Mouse (Mus musculus): ENCODE measurements at regions not wholly inside any gene's neighbourhood (a gene's known extent, or its start where the extent isn't known, plus 50 kb on each side); places are given as distances from the start of the nearest gene placed in this dataset.

DNA sequence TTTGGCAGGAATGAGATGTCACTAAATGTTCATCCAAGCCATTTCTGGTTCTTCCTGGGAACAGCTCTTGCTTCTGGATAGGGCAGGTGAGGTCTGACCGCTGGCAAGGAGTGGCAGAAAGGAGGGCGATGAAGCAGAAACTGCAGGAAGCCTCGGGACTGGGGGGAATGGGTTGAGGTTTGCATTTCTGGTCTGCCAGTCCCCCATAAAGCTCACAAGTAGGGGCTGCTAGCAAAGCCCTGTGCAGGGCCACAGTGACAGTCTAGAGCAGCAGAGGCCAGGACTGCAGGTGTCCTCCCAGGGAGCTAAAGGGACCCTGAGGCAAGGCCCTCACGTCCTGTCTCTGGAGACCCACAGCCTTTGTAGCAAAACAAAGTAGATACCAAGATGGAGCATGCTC lies 280.7 kb downstream of the Uaca start:
- DNase-seq (ENCODE audit: low spot score) = no peak
- intact Hi-C loops (cut with DNase I) = no loop called here

DNA sequence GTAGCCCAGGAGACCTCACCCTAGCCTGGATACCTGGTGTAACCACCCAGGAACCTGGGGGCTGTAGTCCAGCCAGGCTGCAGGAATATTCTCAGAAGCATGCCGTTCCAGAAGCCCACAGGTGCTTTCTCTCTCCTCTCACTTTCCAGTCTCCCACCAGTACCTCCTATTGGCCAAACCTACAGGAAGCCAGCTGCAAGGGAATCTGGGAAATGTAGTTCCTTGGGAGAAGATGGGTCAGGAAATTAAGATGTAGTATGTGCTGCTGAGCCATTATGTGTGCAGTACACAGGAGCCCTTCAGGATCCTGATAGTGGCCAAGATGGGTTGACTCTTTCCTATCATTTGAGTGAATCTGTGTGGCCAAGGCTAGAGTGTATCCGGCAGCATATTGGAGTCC lies 282.8 kb downstream of the Uaca start:
- intact Hi-C loops (cut with DNase I) = no loop called here
- DNase-seq (ENCODE audit: low spot score) = no peak

DNA sequence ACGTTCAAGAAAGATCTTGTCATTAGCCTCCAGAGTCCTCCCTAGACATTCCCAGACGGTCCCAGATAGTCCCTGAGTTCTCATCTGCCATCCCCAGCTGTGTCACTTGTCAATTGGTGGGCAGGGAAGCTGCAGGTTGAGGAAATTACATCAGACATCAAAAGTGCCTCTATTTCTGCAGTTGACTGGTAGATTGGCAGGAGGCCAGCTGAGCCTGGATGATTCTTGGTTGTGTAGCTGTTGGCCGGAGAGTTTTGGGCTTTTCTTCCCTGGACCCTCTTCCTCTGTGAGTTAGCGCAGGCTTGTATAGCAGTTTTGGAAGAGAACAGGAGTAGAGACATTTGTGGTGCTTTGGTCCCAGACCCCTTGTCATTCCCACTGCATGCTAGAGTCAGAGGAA lies 283.5 kb downstream of the Uaca start:
- no peak for DNase-seq (ENCODE audit: low spot score)
- intact Hi-C loops (cut with DNase I) = no loop called here

DNA sequence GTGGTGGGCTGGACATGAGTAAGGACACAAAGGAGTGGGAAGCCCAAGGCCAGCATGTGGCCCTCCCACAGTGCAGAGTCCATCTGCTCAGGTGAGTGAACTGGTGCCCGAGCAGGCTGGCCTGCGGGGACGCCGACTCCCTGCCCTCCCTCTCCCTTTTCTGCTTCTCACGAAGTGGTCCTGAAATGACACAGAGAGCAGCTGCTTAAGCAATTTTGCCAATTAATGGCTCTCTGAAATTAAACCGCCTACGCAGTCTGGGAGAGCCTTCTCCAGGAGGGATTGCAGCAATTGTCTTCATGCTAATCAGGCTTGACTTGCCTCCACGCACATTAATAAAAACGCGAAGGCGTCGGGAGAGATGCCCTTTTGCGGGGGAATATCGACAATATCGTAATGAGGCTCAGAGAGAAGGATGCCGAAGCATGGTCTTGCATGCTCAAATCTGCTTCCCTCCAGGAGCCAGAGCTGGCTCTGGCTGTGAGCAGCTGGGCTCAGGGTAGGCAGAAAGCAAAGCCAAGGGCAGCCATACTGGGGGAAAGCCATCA lies 287.2 kb downstream of the Uaca start:
- intact Hi-C loops (cut with DNase I) = no loop called here
- no peak for DNase-seq (ENCODE audit: low spot score)

DNA sequence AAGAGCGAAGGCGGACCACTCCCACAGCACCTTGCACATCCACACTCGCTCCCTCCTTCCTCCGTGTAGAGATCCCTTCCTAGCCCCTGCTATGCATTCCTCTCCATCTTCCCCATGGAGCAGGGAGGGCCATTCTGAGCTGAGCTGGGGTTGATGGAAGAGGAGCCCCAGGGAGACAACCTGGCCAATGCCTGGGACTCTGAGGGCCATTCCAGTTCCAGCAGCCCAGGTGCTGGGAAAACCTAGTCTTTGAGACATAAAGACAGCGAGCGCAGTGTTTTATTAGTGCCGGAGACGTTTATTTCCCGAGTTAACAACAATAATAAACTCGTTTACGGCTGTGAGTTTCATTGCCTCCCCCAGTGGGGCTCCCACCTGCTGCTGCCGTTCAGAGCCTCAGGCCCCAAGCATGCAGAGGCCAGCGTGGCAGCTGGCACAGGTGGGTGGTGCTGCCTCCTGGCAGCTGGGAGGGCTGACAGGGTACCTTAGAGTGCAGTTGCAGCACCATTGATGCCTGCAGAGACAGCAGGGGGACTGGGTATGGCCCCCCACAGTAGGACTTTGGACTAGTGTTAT lies 287.4 kb upstream of the Tle3 start:
- intact Hi-C loops (cut with DNase I) = no loop called here
- no peak for DNase-seq (ENCODE audit: low spot score)

DNA sequence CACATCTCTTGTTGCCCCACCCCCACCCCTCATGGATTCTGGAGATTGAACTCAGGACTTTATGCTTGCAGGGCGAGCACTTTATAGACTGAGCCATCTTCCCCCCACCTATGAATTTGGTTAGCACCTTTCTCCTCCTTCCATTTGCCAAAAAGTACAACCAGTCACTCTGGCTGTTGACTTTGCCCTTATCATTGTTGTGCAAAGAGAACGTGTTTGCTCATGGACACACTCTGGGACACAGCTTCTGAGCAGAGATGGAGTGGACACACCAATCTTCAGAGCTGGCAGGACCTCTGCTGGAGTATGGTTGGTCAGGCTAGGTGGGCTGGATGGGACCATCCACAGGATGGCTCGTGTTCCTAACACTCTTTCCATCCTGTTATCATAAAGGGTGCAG lies 285.1 kb upstream of the Tle3 start:
- no peak for DNase-seq (ENCODE audit: low spot score)
- intact Hi-C loops (cut with DNase I) = no loop called here

DNA sequence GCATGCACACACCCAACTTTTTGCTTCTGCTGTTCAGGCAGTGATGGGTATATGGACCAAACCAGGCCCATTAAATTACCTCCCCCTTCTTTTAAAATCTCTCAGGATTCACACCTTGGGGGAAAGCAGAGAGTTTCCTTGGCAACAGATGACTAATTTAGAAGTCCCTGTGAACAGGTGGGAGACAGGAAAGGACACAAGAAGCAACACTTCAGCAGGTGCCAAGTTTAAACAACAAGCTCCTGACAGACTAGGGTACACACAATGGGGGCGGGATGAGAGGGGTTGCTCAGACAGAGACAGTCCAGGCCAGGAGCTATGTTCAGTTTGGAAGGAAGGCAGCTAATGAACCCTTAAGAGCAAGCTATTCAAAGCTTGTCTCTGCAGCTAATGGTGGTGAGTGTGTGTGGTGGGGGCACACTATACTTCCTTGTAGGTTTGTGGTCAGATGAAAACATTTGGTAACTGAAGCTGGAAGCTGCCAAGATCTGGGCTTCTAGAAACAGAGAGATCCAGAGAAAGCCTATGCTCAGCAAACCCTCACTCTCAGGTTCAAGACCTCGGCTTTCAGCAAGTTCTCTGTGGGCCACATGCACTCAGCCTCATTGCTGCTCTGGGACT lies 283.0 kb upstream of the Tle3 start:
- DNase-seq (ENCODE audit: low spot score) = no peak
- intact Hi-C loops (cut with DNase I) = no loop called here

DNA sequence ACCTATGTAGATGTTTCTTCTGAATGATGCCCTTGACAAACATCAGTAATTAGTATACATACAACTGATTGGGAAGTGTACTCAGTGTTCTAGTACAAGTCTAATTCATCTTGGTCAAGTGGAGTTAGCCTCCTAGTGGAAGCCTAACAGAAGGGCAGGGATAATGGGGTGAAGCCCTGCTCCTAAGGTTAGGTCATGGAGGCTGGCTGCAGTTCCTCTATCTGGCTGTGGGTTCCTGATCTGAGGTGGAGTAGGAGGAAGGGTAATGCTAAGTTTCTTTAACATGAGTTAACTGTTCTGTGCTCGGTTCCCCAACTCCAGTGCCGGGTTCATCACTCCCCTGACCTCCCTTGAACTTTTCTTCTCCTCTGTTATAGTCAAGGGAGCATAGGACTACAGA lies 281.1 kb upstream of the Tle3 start:
- intact Hi-C loops (cut with DNase I) = no loop called here
- DNase-seq (ENCODE audit: low spot score) = no peak

DNA sequence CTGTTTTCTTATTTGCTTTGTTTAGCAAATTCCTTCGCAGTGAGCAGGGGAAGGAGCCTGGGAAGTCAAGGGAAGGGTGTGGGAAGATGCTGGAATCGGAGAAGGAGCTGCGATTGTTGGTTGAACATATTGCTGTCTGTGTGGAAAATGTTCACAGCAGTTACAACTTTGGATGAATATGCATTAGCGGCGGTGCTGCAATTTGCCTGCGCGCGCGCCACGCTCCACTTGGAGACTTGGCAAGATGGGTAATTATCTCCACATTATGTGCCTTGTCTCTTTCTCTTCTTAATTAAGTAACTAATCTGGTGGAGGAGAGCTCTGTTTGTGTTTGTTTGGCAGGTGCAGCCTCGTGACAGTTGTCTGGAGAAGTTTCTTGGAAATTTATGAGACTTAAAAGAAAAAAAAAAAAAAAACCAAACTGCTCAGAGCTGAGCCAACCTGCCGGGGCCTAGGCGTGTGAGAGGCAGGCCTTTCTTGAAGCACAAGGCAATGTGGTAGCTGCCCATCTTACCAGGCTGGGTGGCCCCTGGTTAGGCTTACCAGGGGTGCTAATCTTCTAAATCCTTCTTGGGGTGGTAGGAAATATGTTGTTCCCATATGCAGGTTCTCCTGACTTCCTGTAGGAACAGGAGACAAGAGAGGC lies 279.2 kb upstream of the Tle3 start:
- intact Hi-C loops (cut with DNase I) = no loop called here
- no peak for DNase-seq (ENCODE audit: low spot score)

DNA sequence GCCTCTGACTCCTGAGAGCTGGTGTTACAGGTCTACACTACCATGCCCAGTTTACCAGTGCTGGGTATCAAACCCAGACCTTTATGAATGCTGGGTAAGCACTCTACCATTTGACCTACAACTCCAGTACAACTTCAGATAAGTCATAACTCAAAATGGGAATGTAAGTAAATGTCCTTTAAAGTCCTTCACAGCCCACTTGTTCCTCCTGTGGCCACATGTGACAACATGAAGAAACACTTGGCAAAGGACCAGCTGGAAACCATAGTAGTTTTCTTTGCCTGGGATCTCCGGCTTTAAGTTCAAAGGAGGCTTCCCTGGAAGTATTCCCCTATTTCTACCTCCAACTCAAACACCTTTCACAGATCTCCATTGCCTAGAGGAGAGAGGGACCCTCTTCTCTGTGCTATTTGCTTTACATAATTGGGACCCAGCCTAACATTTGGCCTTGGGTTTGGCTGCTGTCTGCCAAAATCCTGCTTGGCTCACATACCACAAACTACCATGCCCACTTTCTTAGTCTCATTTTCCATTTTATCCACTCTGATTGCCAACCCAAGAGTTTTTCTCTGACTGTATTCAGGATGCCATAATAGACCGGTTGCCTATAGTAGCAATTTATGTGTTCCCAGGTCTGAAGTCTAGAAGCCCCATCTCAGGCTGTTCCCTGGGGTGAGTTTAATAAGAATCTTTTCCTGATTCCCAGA lies 276.9 kb upstream of the Tle3 start:
- no peak for DNase-seq (ENCODE audit: low spot score)
- intact Hi-C loops (cut with DNase I) = no loop called here

DNA sequence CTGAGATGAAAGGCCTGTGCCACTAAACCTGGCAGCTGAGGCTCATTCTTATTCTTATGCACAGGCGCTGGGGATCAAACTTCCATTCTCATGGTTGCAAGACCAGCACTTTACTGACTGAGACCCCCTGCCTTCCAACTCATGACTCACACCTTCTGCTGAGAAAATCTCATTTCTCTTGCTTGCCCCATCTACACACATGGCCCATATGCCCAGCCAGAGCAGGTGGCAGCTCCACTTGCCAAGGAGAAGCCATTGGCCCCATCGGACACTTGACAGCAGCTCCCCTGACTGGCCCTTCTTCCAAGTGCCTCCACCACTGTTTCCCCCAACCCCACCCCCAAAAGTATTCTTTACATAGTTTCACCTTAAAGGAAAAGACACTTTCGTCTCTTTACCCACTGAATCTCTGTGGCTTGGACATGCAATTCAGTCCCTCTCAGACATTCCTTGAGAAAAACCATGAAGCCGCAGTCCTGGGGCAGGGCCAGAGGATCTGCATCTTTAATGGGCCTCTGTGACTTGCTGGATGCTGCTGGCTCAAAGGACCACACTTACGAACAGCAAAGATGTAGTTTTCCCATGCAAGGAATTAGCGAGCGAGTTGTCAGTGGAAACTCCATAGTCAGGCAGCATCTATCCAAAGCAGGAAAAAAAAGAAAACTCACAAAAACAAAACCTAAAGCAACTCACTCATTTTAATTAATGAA lies 270.3 kb upstream of the Tle3 start:
- no peak for DNase-seq (ENCODE audit: low spot score)
- intact Hi-C loops (cut with DNase I) = no loop called here

DNA sequence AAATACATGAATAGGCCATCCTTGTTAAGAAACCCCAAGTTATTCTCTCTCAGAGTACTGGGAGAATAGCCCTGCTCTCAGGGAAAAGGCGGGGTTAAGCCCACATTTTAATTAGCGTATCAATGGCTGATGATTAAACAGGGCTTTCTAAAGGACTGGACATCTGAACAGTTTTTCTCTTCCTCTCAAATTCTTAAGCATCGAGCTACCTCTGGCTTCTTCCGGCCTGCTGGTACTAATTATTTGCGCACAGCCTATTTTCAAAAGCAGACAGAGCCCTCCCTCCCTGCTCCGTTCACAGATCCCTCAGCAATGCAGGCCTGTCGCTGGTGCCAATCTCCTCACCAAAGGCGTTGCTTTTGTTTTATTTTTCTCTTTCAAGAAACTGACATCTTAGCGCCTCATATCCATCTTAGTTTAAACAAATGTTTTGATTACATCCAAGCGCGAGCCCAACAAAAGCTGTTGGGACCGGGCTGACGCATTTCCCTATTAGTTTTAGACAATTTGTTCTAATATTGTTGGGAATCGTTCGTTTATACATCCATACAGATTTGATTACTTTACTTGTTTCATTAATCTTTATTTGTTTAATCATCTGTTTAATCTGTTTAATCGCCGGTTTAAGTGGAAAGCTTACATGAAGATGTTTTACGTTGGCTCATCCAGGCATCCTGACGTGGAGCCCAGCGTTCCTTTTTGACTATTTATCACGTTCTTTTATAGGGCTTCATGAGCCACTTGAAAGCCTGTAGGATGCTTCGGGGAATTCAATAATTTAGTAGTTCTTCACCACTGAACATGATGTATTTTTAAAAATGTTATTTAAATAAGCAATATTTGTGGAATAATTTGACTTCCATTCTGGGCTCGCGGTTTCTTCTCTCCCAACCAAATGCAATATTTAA lies 269.5 kb upstream of the Tle3 start:
- intact Hi-C loops (cut with DNase I) = no loop called here
- no peak for DNase-seq (ENCODE audit: low spot score)

DNA sequence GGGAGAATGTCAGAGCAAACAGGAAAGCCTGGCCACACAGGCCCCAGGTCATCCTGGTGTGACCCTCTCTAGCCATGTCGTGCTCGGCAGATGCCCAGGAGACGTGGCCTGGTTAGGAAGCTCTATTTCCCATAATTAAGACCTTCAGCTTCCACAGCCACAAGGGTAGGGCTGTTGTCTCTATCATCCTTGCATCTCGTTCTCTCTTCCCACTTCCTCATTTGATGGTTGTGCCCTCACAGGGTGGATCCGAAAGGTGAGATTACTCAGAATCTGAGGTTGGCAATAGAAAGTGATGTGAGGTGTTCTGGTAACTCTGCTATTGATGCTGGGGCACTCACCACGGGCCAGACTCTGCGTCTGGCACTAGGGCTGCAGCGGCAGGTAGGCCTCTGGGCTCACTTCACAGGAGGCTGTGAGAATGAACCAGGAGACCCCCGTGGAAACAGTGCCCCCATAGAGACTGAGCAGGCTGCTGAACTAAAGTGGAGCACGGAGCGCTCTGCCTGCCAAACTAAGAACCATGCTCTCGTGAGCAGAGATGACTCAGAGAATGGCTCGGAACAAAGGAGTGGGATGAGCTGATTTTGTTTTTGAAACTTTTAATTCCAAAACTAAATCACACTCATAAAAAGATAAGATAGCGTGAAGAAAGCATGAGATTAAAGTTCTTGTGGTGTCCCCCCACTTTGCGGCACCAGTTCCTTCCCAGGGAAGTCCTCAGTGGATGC lies 266.5 kb upstream of the Tle3 start:
- DNase-seq (ENCODE audit: low spot score) = no peak
- intact Hi-C loops (cut with DNase I) = no loop called here

DNA sequence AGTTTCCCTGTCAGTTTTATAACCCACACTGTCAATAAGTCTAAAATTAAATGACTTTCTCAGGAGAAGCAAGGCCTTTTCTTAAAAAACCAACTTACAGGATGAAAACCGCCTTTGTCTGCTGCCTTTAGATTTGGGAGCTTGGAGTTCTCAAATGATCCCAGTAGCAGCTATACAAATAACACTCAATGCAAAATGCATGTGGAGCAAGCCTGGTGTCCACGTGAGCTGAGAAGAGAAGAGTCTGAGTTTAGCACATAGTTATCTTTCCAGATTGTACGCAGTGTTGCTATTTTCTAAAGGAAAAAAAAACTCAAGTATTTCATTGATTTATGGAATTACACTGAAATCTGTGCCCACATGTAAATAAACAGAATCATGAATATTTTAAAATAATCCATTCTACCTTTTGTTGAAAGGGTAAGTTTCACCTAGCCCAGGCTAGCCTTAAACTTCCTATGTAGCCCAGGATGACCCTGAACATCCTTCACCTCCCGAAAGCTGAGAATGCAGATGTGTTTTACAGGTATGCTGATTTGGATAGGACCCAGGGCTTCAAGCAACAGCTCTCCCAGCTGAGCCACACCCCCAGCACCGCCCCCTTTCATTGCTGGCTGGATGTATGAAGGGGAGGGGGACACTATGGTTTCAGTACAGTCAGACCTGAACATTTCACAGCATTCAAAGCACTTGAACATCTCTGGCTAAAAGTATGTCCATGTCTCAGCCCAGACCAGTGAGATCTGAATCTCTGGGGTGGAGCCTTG lies 262.5 kb upstream of the Tle3 start:
- no peak for DNase-seq (ENCODE audit: low spot score)
- intact Hi-C loops (cut with DNase I) = no loop called here

DNA sequence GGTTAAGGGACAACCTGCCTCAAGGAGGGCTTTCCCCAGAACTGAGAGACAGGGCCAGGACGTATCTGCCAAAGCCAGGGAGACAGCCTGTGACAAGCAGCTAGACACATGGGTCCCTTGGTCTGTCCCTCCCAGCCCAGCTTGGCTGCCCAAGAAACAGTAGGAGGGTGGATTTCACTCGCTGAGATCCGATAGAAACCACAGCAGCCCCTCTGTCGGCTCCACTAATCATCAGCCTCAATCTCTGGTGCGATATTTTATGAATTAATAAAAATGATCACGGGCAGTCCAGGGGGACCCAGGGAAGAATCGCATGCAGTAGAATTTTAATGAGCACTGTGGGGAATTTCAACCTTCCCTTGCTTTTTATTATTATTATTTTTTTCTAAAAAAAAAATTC lies 261.0 kb upstream of the Tle3 start:
- intact Hi-C loops (cut with DNase I) = no loop called here
- no peak for DNase-seq (ENCODE audit: low spot score)

DNA sequence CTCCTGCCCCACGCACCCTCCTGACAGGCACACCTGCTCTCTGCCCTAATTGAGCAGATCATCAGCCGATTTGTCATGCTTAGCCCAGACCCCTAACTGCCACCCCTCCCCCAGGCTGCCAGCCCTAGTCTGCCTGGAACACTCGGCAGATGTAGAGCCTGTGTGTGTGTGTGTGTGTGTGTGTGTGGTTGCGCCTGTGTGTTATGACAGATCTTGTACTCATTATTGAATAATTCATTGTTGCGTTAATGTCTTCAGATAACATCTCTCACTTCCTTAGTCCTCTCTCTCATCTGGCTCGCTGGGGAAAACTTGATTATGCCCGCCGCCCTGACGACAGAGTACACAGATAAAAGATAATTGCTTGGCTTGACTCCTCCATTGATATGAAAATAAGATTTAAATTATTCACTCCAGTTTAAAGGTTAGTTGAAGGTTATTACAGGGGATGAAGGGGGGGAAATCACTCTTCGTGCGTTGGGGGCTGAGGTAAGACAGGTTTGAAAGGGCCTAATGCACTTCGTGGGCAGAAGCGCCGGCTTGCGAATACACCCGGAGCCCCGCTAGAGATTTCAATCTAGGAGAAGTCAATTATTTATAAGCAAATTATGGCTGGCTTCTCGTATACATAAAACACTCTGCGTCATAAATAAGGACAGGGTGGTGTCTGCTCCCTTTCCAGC lies 260.3 kb upstream of the Tle3 start:
- intact Hi-C loops (cut with DNase I) = no loop called here
- no peak for DNase-seq (ENCODE audit: low spot score)

DNA sequence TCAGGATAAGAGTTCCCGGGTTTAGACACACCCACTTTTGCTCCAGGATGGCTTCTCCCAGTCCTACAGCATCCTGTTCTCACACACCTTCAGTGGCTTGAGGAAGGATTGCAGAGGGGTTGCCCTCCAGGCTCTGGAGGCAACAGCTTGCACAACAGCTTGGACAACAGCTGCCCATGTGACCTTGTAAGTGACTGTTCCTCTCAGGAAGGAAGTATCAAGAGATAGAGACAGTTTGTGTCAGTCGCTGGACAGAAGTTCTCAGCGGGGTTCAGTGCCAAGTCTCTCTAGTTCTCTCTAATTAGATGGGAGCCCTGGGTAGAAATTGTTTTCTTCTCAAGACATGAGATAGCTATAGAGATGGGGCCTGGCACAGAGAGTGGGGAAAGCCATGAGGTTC lies 252.9 kb upstream of the Tle3 start:
- intact Hi-C loops (cut with DNase I) = no loop called here
- no peak for DNase-seq (ENCODE audit: low spot score)

DNA sequence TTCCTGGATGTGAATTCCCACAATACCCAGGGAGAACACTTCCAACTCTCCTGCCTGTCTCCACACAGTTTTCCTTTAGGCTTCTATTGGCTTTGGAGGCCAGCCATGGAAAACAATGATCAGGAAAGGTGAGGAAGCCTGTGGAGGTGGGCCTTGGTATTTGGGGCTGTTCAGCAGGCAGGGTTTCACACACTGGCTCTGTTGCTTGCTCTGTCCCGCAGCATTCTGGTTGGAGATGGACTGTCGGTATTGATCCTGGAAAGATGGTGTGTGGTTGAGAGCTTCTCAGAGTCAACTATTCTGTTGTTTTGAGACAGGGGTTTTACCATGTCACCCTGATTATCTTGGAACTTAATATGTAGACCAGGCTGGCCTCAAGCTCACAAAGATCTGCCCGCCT lies 251.6 kb upstream of the Tle3 start:
- no peak for DNase-seq (ENCODE audit: low spot score)
- intact Hi-C loops (cut with DNase I) = no loop called here
